Mouse (Mus musculus) midbrain, embryonic 12.5 days (tissue): Measurements from ENCODE around the gene Vmn1r215. TPM values are rescaled to one million over a fixed set of nuclear protein-coding genes. Genes with fewer than 3 reads are reported as not detected.
"Not testable (repeated sequence)": the region's sequence is repeated elsewhere in the genome, so short reads cannot be mapped to it uniquely, and the experiment has no call there.

Source experiments
- ATAC-seq: fragments of 200-750 bp; cut with Nextera tagmentation; 2 replicates; pipeline ENCODE4 v1.8.0; 2017; ENCODE audit warnings: low read depth, moderate TSS enrichment, moderate library complexity; ENCODE audit not compliant: low FRiP score
- H3K27ac ChIP-seq: fragments of 300-500 bp; sonication (generic); replicated peaks from 2 replicates; pipeline ENCODE4 v1.5.1; 2016; ENCODE audit warnings: mild to moderate bottlenecking
- H3K27me3 ChIP-seq: fragments of 300-500 bp; sonication (generic); 2 replicates; pipeline ENCODE4 v1.6.1; 2016; ENCODE audit warnings: mild to moderate bottlenecking
- H3K36me3 ChIP-seq: fragments of 300-500 bp; sonication (generic); 2 replicates; pipeline ENCODE4 v1.6.1; 2016
- H3K4me1 ChIP-seq: fragments of 300-500 bp; sonication (generic); 2 replicates; pipeline ENCODE4 v1.6.1; 2016
- H3K4me2 ChIP-seq: fragments of 300-500 bp; sonication (generic); replicated peaks from 2 replicates; pipeline ENCODE4 v1.6.1; 2016; ENCODE audit warnings: mild to moderate bottlenecking, moderate library complexity
- H3K4me3 ChIP-seq: fragments of 300-500 bp; sonication (generic); 2 replicates; pipeline ENCODE4 v1.5.1; 2016; ENCODE audit warnings: mild to moderate bottlenecking
- H3K9ac ChIP-seq: fragments of 300-500 bp; sonication (generic); replicated peaks from 2 replicates; pipeline ENCODE4 v1.6.1; 2016; ENCODE audit warnings: mild to moderate bottlenecking, moderate library complexity
- H3K9me3 ChIP-seq: fragments of 300-500 bp; sonication (generic); 2 replicates; pipeline ENCODE4 v1.6.1; 2016; ENCODE audit warnings: mild to moderate bottlenecking
- WGBS: fragments of 180-500 bp; shearing (Covaris S2); methylation state at CpG from one replicate; pipeline ENCODE4 v1.1.7; 2016; 5-methylcytosine and 5-hydroxymethylcytosine counted together
- polyA plus RNA-seq: library from polyadenylated mRNA; unstranded; fragments of >200 nt; fragmentation: Nextera tagmentation; extraction: Ambion mirVana; gene quantifications from 2 replicates; pipeline ENCODE4 v1.2.1, GENCODE M21; 2016

Vmn1r215 gene
- polyA plus RNA-seq: not detected in 2 replicates

- Histone ChIP-seq H3K4me3 (no peak within 1 kb of the TSS), H3K4me1 (no peaks in the 10 kb centered on the region), H3K4me2 (no peak within 1 kb of the TSS), H3K27ac (no peak within 1 kb of the TSS), H3K9me3 (no peaks in the 10 kb centered on the region), H3K36me3 (no peaks in the 10 kb centered on the region), H3K27me3 (no peaks in the 10 kb centered on the region), H3K9ac (no peak within 1 kb of the TSS)
- ATAC-seq: no peak
- 88% methylated on average over 1 of the region's 1 CpGs for WGBS
These were observed at the start of gene Vmn1r215 for GRCm38 (mm10) chr13:23067725-23068124. Gene Vmn1r215 (plus strand): TSS chr13:23068025.

GRCm38 (mm10) chr13:23018158-23018557, 49.7 kb upstream of the Vmn1r215 start:
- Histone ChIP-seq H3K4me1 (no peaks in the 10 kb centered on the region), H3K27ac (no peak overlapping the region), H3K9ac (no peak overlapping the region), H3K4me3 (no peak overlapping the region), H3K9me3 (no peaks in the 10 kb centered on the region), H3K27me3 (no peaks in the 10 kb centered on the region), H3K36me3 (no peaks in the 10 kb centered on the region), H3K4me2 (no peak overlapping the region)
- no peak for ATAC-seq

- Histone ChIP-seq H3K27me3 (no peaks in the 10 kb centered on the region), H3K4me3 (no peak overlapping the region), H3K9me3 (no peaks in the 10 kb centered on the region), H3K27ac (no peak overlapping the region), H3K4me2 (no peak overlapping the region), H3K36me3 (no peaks in the 10 kb centered on the region), H3K9ac (no peak overlapping the region), H3K4me1 (no peaks in the 10 kb centered on the region)
- ATAC-seq: no peak
These were observed 43.0 kb upstream of the Vmn1r215 start for GRCm38 (mm10) chr13:23024812-23025211.

- no peaks in the 10 kb centered on the region for H3K36me3 ChIP-seq
- WGBS: 89% methylated on average over 3 of the region's 3 CpGs
- ATAC-seq: no peak
These were observed 37.7 kb upstream of the Vmn1r215 start, which contains the start of gene Vmn1r214 for GRCm38 (mm10) chr13:23030118-23030517. Gene Vmn1r214 (plus strand): TSS chr13:23030418.

DNA sequence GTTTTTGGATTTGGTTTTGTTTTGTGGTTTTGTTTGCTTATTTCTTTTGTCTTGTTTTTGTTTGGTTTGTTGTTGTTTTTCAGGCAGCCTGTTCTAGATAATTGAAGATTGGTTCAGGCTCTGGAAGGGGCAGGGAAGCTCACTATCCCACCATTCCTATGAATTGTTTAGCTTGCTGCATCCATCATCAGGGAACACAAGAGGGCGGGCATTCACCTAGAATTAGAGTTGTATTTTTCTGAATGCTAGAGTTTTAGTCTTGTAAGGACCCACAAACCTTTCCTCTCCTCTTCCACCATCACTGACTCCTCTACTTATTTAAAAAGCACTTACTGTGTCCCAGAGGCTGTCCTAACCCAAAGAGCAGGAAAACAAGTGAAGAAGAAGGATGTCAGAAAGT, 10.0 kb upstream of the Vmn1r215 start:
- Histone ChIP-seq H3K4me2 (no peak overlapping the region), H3K36me3 (no peaks in the 10 kb centered on the region), H3K27ac (no peak overlapping the region), H3K4me3 (no peak overlapping the region), H3K4me1 (no peaks in the 10 kb centered on the region), H3K27me3 (no peaks in the 10 kb centered on the region), H3K9me3 (no peaks in the 10 kb centered on the region), H3K9ac (no peak overlapping the region)
- 48% methylated on average over 1 of the region's 1 CpGs for WGBS
- ATAC-seq: no peak

More at GRCm38 (mm10) chr13:23030118-23030517, 37.7 kb upstream of the Vmn1r215 start, which contains the start of gene Vmn1r214:
- Histone ChIP-seq H3K4me1 (no peaks in the 10 kb centered on the region), H3K4me2 (no peak within 1 kb of the TSS), H3K4me3 (no peak within 1 kb of the TSS), H3K9ac (no peak within 1 kb of the TSS), H3K27ac (no peak within 1 kb of the TSS), H3K27me3 (no peaks in the 10 kb centered on the region), H3K9me3 (no peaks in the 10 kb centered on the region)

- no peak overlapping the region for H3K9ac ChIP-seq
- H3K27me3 ChIP-seq: no peaks in the 10 kb centered on the region
- no peak overlapping the region for H3K4me2 ChIP-seq
- no peaks in the 10 kb centered on the region for H3K9me3 ChIP-seq
- no peaks in the 10 kb centered on the region for H3K4me1 ChIP-seq
- WGBS: 90% methylated on average over 2 of the region's 2 CpGs
- no peaks in the 10 kb centered on the region for H3K36me3 ChIP-seq
- no peak overlapping the region for H3K4me3 ChIP-seq
- H3K27ac ChIP-seq: no peak overlapping the region
- no peak for ATAC-seq
These were observed 1.5 kb downstream of the Vmn1r215 start for GRCm38 (mm10) chr13:23069312-23069711.

GRCm38 (mm10) chr13:23094386-23094785, 26.6 kb downstream of the Vmn1r215 start:
- Histone ChIP-seq H3K4me2 (no peak overlapping the region), H3K9ac (no peak overlapping the region), H3K36me3 (no peaks in the 10 kb centered on the region), H3K4me3 (no peak overlapping the region), H3K4me1 (no peaks in the 10 kb centered on the region), H3K27ac (no peak overlapping the region), H3K27me3 (no peaks in the 10 kb centered on the region), H3K9me3 (no peaks in the 10 kb centered on the region)
- 93% methylated on average over 4 of the region's 4 CpGs for WGBS
- no peak for ATAC-seq

GRCm38 (mm10) chr13:23118126-23118525, 50.3 kb downstream of the Vmn1r215 start, which contains the start of gene Vmn1r217:
Gene Vmn1r217 (minus strand): TSS chr13:23118226.
- ATAC-seq, H3K36me3 ChIP-seq: not testable (repeated sequence)
- 76% methylated on average over 1 of the region's 1 CpGs for WGBS

DNA sequence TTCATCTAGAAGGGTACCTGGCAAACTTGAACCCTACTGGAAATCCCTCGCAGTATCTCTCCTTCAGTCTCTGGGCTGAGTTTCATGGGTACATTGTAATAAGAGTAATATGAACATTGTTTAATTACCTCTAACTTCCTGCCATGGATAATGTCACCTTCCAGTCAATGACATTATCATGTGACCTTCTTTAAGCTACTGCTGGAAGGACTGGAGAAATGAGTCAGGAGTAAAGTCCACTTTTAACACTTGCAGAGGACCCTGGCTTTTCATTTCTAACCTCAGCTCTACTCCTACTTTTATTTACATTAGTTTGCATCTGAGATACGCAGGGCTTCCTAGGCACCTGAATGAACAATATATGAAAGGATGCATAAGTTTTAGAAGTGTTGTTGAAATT, 52.8 kb downstream of the Vmn1r215 start:
- H3K4me1 ChIP-seq: no peaks in the 10 kb centered on the region
- H3K27me3 ChIP-seq: no peaks in the 10 kb centered on the region
- no peak overlapping the region for H3K4me3 ChIP-seq
- no peak overlapping the region for H3K4me2 ChIP-seq
- H3K27ac ChIP-seq: no peak overlapping the region
- no peaks in the 10 kb centered on the region for H3K36me3 ChIP-seq
- no peaks in the 10 kb centered on the region for H3K9me3 ChIP-seq
- no peak overlapping the region for H3K9ac ChIP-seq
- no peak for ATAC-seq
- 90% methylated on average over 2 of the region's 2 CpGs for WGBS

More at GRCm38 (mm10) chr13:23118126-23118525, 50.3 kb downstream of the Vmn1r215 start, which contains the start of gene Vmn1r217:
- not testable (repeated sequence) for H3K27ac ChIP-seq, H3K4me2 ChIP-seq, H3K4me3 ChIP-seq, H3K9me3 ChIP-seq, H3K27me3 ChIP-seq, H3K4me1 ChIP-seq, H3K9ac ChIP-seq

Other genes with a start within 250 kb of the Vmn1r215 start
- not detected in 2 replicates for gene Vmn1r210, start 236.7 kb upstream of the Vmn1r215 start, polyA plus RNA-seq
- gene Vmn1r211, start 210.5 kb upstream of the Vmn1r215 start, polyA plus RNA-seq: not detected in 2 replicates
- not detected in 2 replicates for gene Vmn1r212, start 183.8 kb upstream of the Vmn1r215 start, polyA plus RNA-seq
- gene Vmn1r213, start 60.4 kb upstream of the Vmn1r215 start, polyA plus RNA-seq: not detected in 2 replicates
- not detected in 2 replicates for gene Vmn1r214, start 37.6 kb upstream of the Vmn1r215 start, polyA plus RNA-seq
- not detected in 2 replicates for gene Vmn1r217, start 50.2 kb downstream of the Vmn1r215 start, polyA plus RNA-seq
- gene Vmn1r218, start 65.1 kb downstream of the Vmn1r215 start, polyA plus RNA-seq: not detected in 2 replicates
- gene Vmn1r219, start 91.3 kb downstream of the Vmn1r215 start, polyA plus RNA-seq: not detected in 2 replicates
- not detected in 2 replicates for gene Vmn1r220, start 120.0 kb downstream of the Vmn1r215 start, polyA plus RNA-seq
- gene Vmn1r221, start 146.1 kb downstream of the Vmn1r215 start, polyA plus RNA-seq: not detected in 2 replicates
- not detected in 2 replicates for gene Vmn1r222, start 167.9 kb downstream of the Vmn1r215 start, polyA plus RNA-seq
- not detected in 2 replicates for gene Vmn1r223, start 179.1 kb downstream of the Vmn1r215 start, polyA plus RNA-seq